Mouse (Mus musculus): ENCODE measurements around the gene Anxa2. TPM values are rescaled to one million over a fixed set of nuclear protein-coding genes. Genes with fewer than 3 reads are reported as not detected.

Gene Anxa2
- polyA plus RNA-seq (2015; fragmentation: Nextera tagmentation; extraction: Ambion mirVana): 571 and 641 TPM in 2 replicates

DNA sequence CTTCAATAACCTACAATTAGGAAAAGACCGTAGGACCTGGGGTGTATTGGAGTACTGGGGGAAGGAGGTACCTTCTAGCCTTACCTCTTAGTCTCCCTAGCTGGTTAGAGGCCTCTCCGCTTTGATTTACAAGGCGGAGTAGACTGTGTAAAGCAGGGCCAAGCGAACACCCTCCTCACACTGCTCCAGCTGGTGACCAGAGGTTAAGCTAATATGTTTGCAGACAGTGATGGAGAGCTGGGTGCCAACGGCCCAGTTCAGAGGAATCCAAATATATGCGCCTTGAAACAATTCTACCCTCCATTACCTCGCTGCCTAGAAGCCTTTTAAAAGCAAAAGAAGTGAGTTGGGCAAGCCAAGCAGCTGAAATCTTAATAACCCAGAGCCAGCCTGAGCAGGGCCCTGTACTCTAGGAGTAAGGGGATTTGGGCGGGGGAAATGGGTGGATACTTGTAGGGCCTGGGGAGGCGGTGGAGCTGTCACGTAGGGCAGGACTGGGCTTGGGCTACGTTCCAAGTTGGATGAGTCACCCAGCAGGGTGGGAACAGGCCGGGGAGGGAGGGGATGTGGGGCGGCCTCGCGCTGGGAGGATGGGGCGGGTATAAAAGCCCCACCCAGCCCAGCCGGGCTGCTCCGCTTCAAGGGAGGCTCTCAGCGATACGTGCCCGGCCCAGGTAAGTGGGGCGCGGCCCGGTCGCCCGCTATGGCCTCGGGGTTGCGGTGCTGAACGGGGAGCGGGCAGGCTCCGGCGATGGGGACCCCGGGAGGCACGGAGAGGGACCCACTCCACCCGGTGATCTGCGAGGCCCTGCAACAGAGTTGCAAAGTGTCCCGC, at the start of gene Anxa2:
Gene Anxa2 (plus strand): TSS at position 555 of the 835 bp plus-strand sequence.
- Histone ChIP-seq H3K36me3 (ENCODE audit: control insufficient read depth, insufficient read depth) (no peaks in the 10 kb centered on the region), H3K4me2 (replicated peaks; ENCODE audit: low read depth) (peak within 1 kb of the TSS; percentile 84), H3K4me3 (ENCODE audit: low read depth, low read length) (peak within 1 kb of the TSS; percentile 71), H3K4me1 (replicated peaks; ENCODE audit: control insufficient read depth, insufficient read depth, low read length) (peaks cover 20% of the 10 kb centered on the region), H3K9me3 (ENCODE audit: control insufficient read depth) (no peaks in the 10 kb centered on the region), H3K9ac (ENCODE audit: low read depth, low read length) (peak within 1 kb of the TSS; percentile 83), H3K27ac (ENCODE audit: low read depth, low read length) (peak within 1 kb of the TSS; percentile 93), H3K27me3 (replicated peaks; ENCODE audit: control insufficient read depth, insufficient read depth, low read length) (no peaks in the 10 kb centered on the region)
- no peak for TF ChIP-seq CTCF (IDR thresholded peaks at IDR 0.05; ENCODE audit: low read depth)
- 5% methylated on average over 37 of the region's 37 CpGs for WGBS
- peak; percentile 79 for ATAC-seq

DNA sequence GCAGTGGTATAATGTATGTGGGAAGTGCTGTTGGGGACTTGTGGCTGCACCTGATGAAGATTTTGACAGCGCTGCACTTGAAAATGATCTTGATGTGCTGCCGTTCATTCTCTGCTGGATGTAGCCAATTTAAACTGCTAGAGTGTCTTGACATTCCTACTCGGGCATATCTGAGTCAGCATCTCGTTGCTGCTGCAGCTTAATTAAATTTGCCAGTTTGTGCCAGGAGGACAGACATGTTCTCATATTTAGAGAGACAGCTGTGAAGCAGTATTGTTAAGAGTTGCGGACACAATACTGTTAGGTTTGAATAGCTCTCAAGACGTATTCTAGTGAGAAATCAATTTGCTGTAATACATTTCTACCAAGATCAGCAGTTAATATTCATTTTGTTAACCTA, 48.7 kb upstream of the Anxa2 start:
- H3K36me3 ChIP-seq (ENCODE audit: control insufficient read depth, insufficient read depth): peaks cover 11% of the 10 kb centered on the region; the same call in 1 of the 2 replicates
- H3K4me3 ChIP-seq (ENCODE audit: low read depth, low read length): no peak overlapping the region
- no peak overlapping the region for H3K27ac ChIP-seq (ENCODE audit: low read depth, low read length)
- TF ChIP-seq CTCF (IDR thresholded peaks at IDR 0.05; ENCODE audit: low read depth): no peak
- no peaks in the 10 kb centered on the region for H3K4me1 ChIP-seq (replicated peaks; ENCODE audit: control insufficient read depth, insufficient read depth, low read length)
- H3K9ac ChIP-seq (ENCODE audit: low read depth, low read length): no peak overlapping the region
- H3K4me2 ChIP-seq (replicated peaks; ENCODE audit: low read depth): no peak overlapping the region
- H3K27me3 ChIP-seq (replicated peaks; ENCODE audit: control insufficient read depth, insufficient read depth, low read length): no peaks in the 10 kb centered on the region
- ATAC-seq: no peak
- no peaks in the 10 kb centered on the region for H3K9me3 ChIP-seq (ENCODE audit: control insufficient read depth)
- 83% methylated on average over 6 of the region's 6 CpGs for WGBS

DNA sequence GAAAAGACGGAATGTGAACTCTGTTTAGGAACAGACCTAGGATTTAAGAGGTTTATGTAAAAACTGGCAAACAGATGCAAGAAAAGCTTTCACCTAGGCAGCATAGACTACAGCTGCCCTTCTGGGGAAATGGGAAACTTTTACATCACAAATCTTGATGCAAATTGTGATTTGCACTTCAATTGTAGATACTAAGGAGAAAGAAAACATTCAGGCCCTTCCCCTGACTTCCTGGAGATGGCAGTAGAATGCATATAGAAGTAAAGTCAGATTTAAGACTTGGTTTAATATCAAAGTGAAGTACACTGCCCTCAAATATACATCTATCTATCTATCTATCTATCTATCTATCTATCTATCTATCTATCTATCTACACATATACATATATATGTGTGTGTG, 33.9 kb upstream of the Anxa2 start:
- no peak overlapping the region for H3K27ac ChIP-seq (ENCODE audit: low read depth, low read length)
- no peak overlapping the region for H3K9ac ChIP-seq (ENCODE audit: low read depth, low read length)
- no peaks in the 10 kb centered on the region for H3K27me3 ChIP-seq (replicated peaks; ENCODE audit: control insufficient read depth, insufficient read depth, low read length)
- peaks cover 35% of the 10 kb centered on the region for H3K36me3 ChIP-seq (ENCODE audit: control insufficient read depth, insufficient read depth)
- peak; percentile 78 for TF ChIP-seq CTCF (IDR thresholded peaks at IDR 0.05; ENCODE audit: low read depth)
- no peaks in the 10 kb centered on the region for H3K4me1 ChIP-seq (replicated peaks; ENCODE audit: control insufficient read depth, insufficient read depth, low read length)
- ATAC-seq: no peak
- H3K4me3 ChIP-seq (ENCODE audit: low read depth, low read length): no peak overlapping the region
- 100% methylated on average over 1 of the region's 1 CpGs for WGBS
- no peak overlapping the region for H3K4me2 ChIP-seq (replicated peaks; ENCODE audit: low read depth)
- no peaks in the 10 kb centered on the region for H3K9me3 ChIP-seq (ENCODE audit: control insufficient read depth)

- TF ChIP-seq CTCF (IDR thresholded peaks at IDR 0.05; ENCODE audit: low read depth): no peak
- H3K27me3 ChIP-seq (replicated peaks; ENCODE audit: control insufficient read depth, insufficient read depth, low read length): no peaks in the 10 kb centered on the region
- no peak overlapping the region for H3K4me2 ChIP-seq (replicated peaks; ENCODE audit: low read depth)
- ATAC-seq: no peak
- no peak overlapping the region for H3K9ac ChIP-seq (ENCODE audit: low read depth, low read length)
- H3K36me3 ChIP-seq (ENCODE audit: control insufficient read depth, insufficient read depth): peaks cover 42% of the 10 kb centered on the region
- H3K4me3 ChIP-seq (ENCODE audit: low read depth, low read length): no peak overlapping the region
- H3K27ac ChIP-seq (ENCODE audit: low read depth, low read length): no peak overlapping the region
- no peaks in the 10 kb centered on the region for H3K4me1 ChIP-seq (replicated peaks; ENCODE audit: control insufficient read depth, insufficient read depth, low read length)
- WGBS: 88% methylated on average over 3 of the region's 3 CpGs
- no peaks in the 10 kb centered on the region for H3K9me3 ChIP-seq (ENCODE audit: control insufficient read depth)
Observed at GRCm38 (mm10) chr9:69430531-69430930, 22.9 kb upstream of the Anxa2 start.

GRCm38 (mm10) chr9:69431863-69432555, 21.4 kb upstream of the Anxa2 start:
- H3K27ac ChIP-seq (ENCODE audit: low read depth, low read length): no peak overlapping the region

GRCm38 (mm10) chr9:69435194-69435593, 18.2 kb upstream of the Anxa2 start:
- Histone ChIP-seq H3K36me3 (ENCODE audit: control insufficient read depth, insufficient read depth) (peaks cover 9% of the 10 kb centered on the region; the same call in 1 of the 2 replicates), H3K4me3 (ENCODE audit: low read depth, low read length) (no peak overlapping the region), H3K4me1 (replicated peaks; ENCODE audit: control insufficient read depth, insufficient read depth, low read length) (no peaks in the 10 kb centered on the region), H3K4me2 (replicated peaks; ENCODE audit: low read depth) (no peak overlapping the region), H3K27me3 (replicated peaks; ENCODE audit: control insufficient read depth, insufficient read depth, low read length) (no peaks in the 10 kb centered on the region), H3K9ac (ENCODE audit: low read depth, low read length) (no peak overlapping the region), H3K9me3 (ENCODE audit: control insufficient read depth) (no peaks in the 10 kb centered on the region), H3K27ac (ENCODE audit: low read depth, low read length) (peak overlapping the region; percentile 62; the same call in 1 of the 2 replicates)
- TF ChIP-seq CTCF (IDR thresholded peaks at IDR 0.05; ENCODE audit: low read depth): no peak
- no peak; the same call in 1 of the 2 replicates for ATAC-seq
- WGBS: 70% methylated on average over 10 of the region's 10 CpGs

More at GRCm38 (mm10) chr9:69431863-69432555, 21.4 kb upstream of the Anxa2 start:
- no peak for ATAC-seq
- no peak for TF ChIP-seq CTCF (IDR thresholded peaks at IDR 0.05; ENCODE audit: low read depth)
- no peak overlapping the region for H3K4me2 ChIP-seq (replicated peaks; ENCODE audit: low read depth)
- H3K9ac ChIP-seq (ENCODE audit: low read depth, low read length): no peak overlapping the region
- WGBS: 69% methylated on average over 6 of the region's 6 CpGs
- peaks cover 29% of the 10 kb centered on the region for H3K36me3 ChIP-seq (ENCODE audit: control insufficient read depth, insufficient read depth)
- H3K27me3 ChIP-seq (replicated peaks; ENCODE audit: control insufficient read depth, insufficient read depth, low read length): no peaks in the 10 kb centered on the region
- no peak overlapping the region for H3K4me3 ChIP-seq (ENCODE audit: low read depth, low read length)
- H3K9me3 ChIP-seq (ENCODE audit: control insufficient read depth): no peaks in the 10 kb centered on the region
- no peaks in the 10 kb centered on the region for H3K4me1 ChIP-seq (replicated peaks; ENCODE audit: control insufficient read depth, insufficient read depth, low read length)

Measured in intestine, postnatal 0 days (tissue).